Mouse (Mus musculus) midbrain, postnatal 0 days (tissue): ENCODE results near the gene Tspan14. TPM values are rescaled to one million over a fixed set of nuclear protein-coding genes. Genes with fewer than 3 reads are reported as not detected.

ENCODE experiments used
- ATAC-seq: fragments of 200-750 bp; cut with Nextera tagmentation; 2 replicates; pipeline ENCODE4 v1.8.0; 2017; ENCODE audit warnings: moderate number of reproducible peaks, mild to moderate bottlenecking, moderate TSS enrichment, moderate library complexity; ENCODE audit not compliant: low FRiP score
- DNase-seq: peaks from one replicate; pipeline ENCODE4 v3.0.0-alpha.2; 2015; ENCODE audit warnings: low spot score
- H3K27ac ChIP-seq: fragments of 300-500 bp; sonication (generic); 2 replicates; pipeline ENCODE4 v1.5.1; 2014; ENCODE audit warnings: low read depth, mild to moderate bottlenecking, low read length, mixed read lengths
- H3K27me3 ChIP-seq: fragments of 300-500 bp; sonication (generic); 2 replicates; pipeline ENCODE4 v1.6.1; 2014; ENCODE audit warnings: low read length, control low read depth, mixed read lengths; ENCODE audit not compliant: insufficient read depth
- H3K36me3 ChIP-seq: fragments of 300-500 bp; sonication (generic); 2 replicates; pipeline ENCODE4 v1.6.1; 2014; ENCODE audit warnings: low read length, control low read depth, mixed read lengths; ENCODE audit not compliant: insufficient read depth
- H3K4me1 ChIP-seq: fragments of 300-500 bp; sonication (generic); 2 replicates; pipeline ENCODE4 v1.6.1; 2014; ENCODE audit warnings: mild to moderate bottlenecking, control low read depth, antibody characterized with exemption, low read length, mixed read lengths; ENCODE audit not compliant: insufficient read depth
- H3K4me2 ChIP-seq: fragments of 300-500 bp; sonication (generic); 2 replicates; pipeline ENCODE4 v1.6.1; 2014; ENCODE audit warnings: low read depth, mild to moderate bottlenecking, low read length, mixed read lengths; ENCODE audit not compliant: poor library complexity, severe bottlenecking
- H3K4me3 ChIP-seq: fragments of 300-500 bp; sonication (generic); 2 replicates; pipeline ENCODE4 v1.5.1; 2014; ENCODE audit warnings: low read depth, mild to moderate bottlenecking, low read length, moderate library complexity
- H3K9ac ChIP-seq: fragments of 300-500 bp; sonication (generic); replicated peaks from 2 replicates; pipeline ENCODE4 v1.6.1; 2014; ENCODE audit warnings: mild to moderate bottlenecking, low read length, moderate library complexity, mixed read lengths; ENCODE audit not compliant: poor library complexity, severe bottlenecking
- H3K9me3 ChIP-seq: fragments of 300-500 bp; sonication (generic); 2 replicates; pipeline ENCODE4 v1.6.1; 2016; ENCODE audit warnings: low read length, control low read depth
- CTCF ChIP-seq: IDR thresholded peaks from 2 replicates; pipeline ENCODE4 v1.5.1; 2016; ENCODE audit warnings: antibody characterized with exemption, mild to moderate bottlenecking
- WGBS: fragments of 180-500 bp; shearing (Covaris S2); extraction: QIAGEN DNeasy Blood & Tissue Kit; methylation state at CpG from one replicate; pipeline ENCODE4 v1.1.7; 2014; 5-methylcytosine and 5-hydroxymethylcytosine counted together
- polyA plus RNA-seq: library from polyadenylated mRNA; unstranded; fragments of >200 nt; fragmentation: Nextera tagmentation; extraction: Ambion mirVana; gene quantifications from 2 replicates; pipeline ENCODE4 v1.2.1, GENCODE M21; 2015
- total RNA-seq: library from RNA; depleted of rRNA; stranded (reverse); fragments of >200 nt; gene quantifications from 2 replicates; pipeline ENCODE4 v1.2.3, GENCODE M21; 2014

The Tspan14 gene
- total and polyA plus RNA-seq, 2 experiments from 2014 or later = 28.3 to 31.2 TPM

- Histone ChIP-seq H3K27ac (no peak overlapping the region), H3K4me1 (peaks cover 10% of the 10 kb centered on the region), H3K36me3 (no peaks in the 10 kb centered on the region), H3K9me3 (no peaks in the 10 kb centered on the region), H3K4me2 (no peak overlapping the region), H3K4me3 (no peak overlapping the region), H3K27me3 (no peaks in the 10 kb centered on the region), H3K9ac (no peak overlapping the region)
- ATAC-seq (no peak), DNase-seq (no peak)
- no peak for TF ChIP-seq CTCF
- WGBS = 83% methylated on average over 3 of the region's 3 CpGs
Observed at GRCm38 (mm10) chr14:40963501-40964213, 3.0 kb downstream of the Tspan14 start.

GRCm38 (mm10) chr14:40962365-40963290 lies 4.0 kb downstream of the Tspan14 start:
- H3K4me2 ChIP-seq = no peak overlapping the region
- no peaks in the 10 kb centered on the region for H3K9me3 ChIP-seq
- no peaks in the 10 kb centered on the region for H3K27me3 ChIP-seq
- no peak overlapping the region for H3K27ac ChIP-seq
- ATAC-seq (no peak), DNase-seq (no peak)
- no peak overlapping the region for H3K9ac ChIP-seq
- WGBS = 76% methylated on average over 11 of the region's 11 CpGs
- no peak for TF ChIP-seq CTCF
- H3K4me1 ChIP-seq = peaks cover 17% of the 10 kb centered on the region
- no peaks in the 10 kb centered on the region for H3K36me3 ChIP-seq
- no peak overlapping the region for H3K4me3 ChIP-seq

GRCm38 (mm10) chr14:40960237-40960636 lies 6.4 kb downstream of the Tspan14 start:
- Histone ChIP-seq H3K4me2 (no peak overlapping the region), H3K4me3 (no peak overlapping the region), H3K9ac (no peak overlapping the region), H3K27ac (no peak overlapping the region), H3K9me3 (no peaks in the 10 kb centered on the region), H3K4me1 (peaks cover 30% of the 10 kb centered on the region; the same call in 1 of the 2 replicates), H3K36me3 (no peaks in the 10 kb centered on the region), H3K27me3 (no peaks in the 10 kb centered on the region)
- DNase-seq (no peak), ATAC-seq (no peak)
- TF ChIP-seq CTCF = no peak
- WGBS = 34% methylated on average over 4 of the region's 4 CpGs

GRCm38 (mm10) chr14:40959586-40959985 lies 7.0 kb downstream of the Tspan14 start:
- no peaks in the 10 kb centered on the region for H3K27me3 ChIP-seq
- no peak overlapping the region for H3K27ac ChIP-seq
- TF ChIP-seq CTCF = no peak
- DNase-seq = no peak
- whole genome bisulfite sequencing = 38% methylated on average over 3 of the region's 3 CpGs
- no peaks in the 10 kb centered on the region for H3K9me3 ChIP-seq
- no peak overlapping the region for H3K4me3 ChIP-seq
- no peaks in the 10 kb centered on the region for H3K36me3 ChIP-seq
- H3K4me2 ChIP-seq = no peak overlapping the region
- H3K9ac ChIP-seq = no peak overlapping the region
- no peak for ATAC-seq
- peaks cover 35% of the 10 kb centered on the region; the same call in 1 of the 2 replicates for H3K4me1 ChIP-seq

DNA sequence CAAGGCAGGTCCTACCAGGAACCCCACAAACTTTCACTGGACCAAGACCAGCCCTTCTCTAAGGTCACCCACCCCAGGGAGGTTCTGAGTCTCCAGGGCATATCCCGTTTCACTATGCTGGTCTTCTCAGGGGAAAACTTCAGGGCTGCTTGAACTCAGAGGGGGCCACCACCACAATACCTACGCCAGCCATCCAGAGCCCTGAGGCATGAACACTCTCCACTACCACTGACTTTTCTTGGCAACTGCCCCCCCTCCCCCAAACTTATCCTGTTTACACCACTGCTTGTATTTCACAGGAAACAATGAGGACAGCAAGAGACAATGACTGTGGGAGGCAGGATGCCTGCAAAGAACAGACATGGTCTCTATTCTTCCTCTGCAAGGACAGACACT lies 7.6 kb downstream of the Tspan14 start:
- no peaks in the 10 kb centered on the region for H3K27me3 ChIP-seq
- peaks cover 33% of the 10 kb centered on the region; the same call in 1 of the 2 replicates for H3K4me1 ChIP-seq
- TF ChIP-seq CTCF = no peak
- no peaks in the 10 kb centered on the region for H3K36me3 ChIP-seq
- ATAC-seq (no peak), DNase-seq (no peak)
- no peak overlapping the region for H3K27ac ChIP-seq
- H3K4me2 ChIP-seq = no peak overlapping the region
- H3K9me3 ChIP-seq = no peaks in the 10 kb centered on the region
- no peak overlapping the region for H3K9ac ChIP-seq
- 50% methylated on average over 2 of the region's 2 CpGs for WGBS
- no peak overlapping the region for H3K4me3 ChIP-seq
